Mouse (Mus musculus) adrenal gland, postnatal 36 days (tissue): Measurements from ENCODE around the gene Cd83. TPM values are rescaled to one million over a fixed set of nuclear protein-coding genes. Genes with fewer than 3 reads are reported as not detected.

Experiments
- DNase-seq, 2 experiments: peaks; one replicate each; pipeline ENCODE4 v3.0.0; 2021; ENCODE audit warnings: mixed read lengths in 1 of 2
- total RNA-seq, 2 experiments: library from RNA; stranded (reverse); gene quantifications; 2 replicates each; pipeline ENCODE4 v1.2.3; 2021

Cd83 gene
- total RNA-seq, 2 experiments from 2014 or later, result 3.2 to 4.0 TPM

DNA sequence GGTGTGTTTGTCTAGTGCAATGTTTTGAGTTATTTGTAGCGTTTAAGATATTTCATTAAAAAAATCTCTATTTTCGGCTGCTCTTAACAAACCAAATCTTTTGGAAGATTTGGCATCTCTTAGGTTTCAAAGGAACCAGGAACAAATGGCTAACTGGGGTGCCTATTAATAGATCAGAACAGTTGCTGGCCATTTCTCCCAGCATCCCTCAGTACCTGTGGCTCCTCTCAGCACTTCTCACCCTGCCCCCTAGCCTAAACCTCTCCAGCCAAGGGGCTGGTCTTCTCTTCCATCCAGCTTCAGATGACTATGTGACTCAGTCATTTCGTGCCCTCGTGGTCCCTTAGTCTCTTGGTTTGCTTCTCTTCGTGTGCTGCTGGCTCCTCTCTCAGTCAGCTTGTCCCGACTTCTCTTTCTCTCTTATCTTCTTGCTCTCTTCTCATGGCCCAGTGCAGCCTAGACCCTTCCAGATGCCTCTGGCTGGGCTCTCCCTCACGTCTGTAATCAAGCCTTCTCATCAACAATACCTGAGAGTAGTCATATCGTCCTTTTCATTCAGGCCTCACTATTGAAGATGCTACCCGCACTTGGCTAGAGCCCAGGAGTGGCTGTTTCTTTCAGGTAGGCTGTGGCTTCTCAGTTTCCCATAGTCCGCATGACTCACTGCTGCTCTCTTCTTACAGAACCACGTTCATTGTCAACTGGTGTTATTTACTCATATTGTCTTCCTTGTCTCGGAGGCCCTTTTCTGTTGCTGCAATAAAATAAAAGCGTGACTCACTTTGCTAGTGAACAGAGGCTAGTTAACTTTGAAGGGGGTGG, 9.8 kb upstream of the Cd83 start:
- no peak for DNase-seq

DNA sequence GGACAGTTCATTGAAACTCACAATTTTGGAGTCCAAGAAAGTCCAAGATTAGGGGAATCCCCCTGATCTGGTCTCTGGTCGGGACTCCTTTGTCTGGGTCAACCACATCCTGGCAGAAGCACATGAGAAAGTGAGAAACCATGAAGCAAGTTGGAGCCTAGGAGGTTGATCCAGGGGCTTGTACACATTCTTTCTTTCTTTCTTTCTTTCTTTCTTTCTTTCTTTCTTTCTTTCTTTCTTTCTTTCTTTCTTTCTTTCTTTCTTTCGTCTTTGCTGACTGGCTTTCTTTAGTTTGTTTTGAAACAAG, 9.2 kb upstream of the Cd83 start:
- no peak for DNase-seq

DNA sequence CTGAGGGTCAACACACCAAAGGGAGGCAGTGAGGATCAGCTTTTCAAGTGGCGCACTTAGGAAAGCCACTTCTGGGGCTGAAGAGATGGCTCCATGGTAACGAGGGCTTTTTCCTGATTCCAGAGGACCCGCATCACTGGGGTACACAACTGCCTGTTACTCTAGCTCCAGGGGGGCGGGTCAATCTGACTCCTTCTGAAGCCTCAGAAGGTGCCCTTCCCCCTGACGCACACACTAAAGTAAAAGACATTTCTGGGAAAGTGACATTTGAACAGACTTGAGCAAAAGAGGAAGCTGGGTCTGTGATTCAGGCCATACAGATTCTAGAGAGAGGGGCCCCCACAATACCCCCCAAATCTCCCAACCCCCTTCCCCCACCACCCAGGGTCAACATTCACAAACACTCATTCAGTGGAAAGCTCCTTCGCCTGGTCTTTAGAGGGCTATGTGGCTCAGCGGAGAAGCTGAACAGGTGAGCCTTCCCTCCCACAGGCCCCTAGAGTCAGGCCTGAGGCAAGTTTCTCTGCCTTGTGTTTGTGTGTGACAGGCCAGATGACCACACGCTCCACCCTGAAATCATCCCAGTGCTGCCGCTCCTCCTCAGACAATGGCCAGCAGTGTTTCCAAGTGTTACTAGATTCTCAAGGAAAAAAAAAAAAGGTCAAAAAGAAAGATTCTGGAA, 7.1 kb upstream of the Cd83 start:
- no peak for DNase-seq

DNA sequence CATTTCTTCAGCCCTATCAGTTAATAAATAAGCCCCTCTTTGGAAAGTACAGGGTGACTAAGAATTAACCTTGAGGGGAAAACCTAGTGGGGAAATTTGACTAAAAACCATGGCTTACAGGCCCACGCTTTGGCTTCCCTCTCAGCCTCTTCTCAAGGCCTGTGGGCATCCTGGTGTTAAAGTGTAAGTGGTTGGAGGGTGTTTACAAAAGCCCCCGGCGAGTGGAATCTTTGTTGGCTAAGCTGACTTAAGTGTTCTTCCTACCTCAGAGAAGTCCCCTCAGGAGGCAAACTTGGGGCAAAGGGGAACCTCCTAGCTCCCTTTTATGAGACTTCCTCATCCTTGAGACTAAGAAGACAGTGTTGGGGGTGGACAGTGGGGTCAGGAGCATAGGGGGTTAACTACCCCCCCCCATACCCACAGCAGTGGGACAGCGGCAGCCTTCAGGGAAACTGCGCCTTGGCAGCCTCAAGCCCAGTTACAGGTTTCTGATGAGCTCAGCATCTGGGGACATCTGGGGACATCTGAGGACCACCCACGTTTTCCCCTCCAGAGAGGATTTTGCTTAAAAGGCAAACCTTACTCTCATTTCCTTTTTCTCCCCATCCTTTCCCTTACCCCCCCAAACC, 6.4 kb upstream of the Cd83 start:
- no peak for DNase-seq

DNA sequence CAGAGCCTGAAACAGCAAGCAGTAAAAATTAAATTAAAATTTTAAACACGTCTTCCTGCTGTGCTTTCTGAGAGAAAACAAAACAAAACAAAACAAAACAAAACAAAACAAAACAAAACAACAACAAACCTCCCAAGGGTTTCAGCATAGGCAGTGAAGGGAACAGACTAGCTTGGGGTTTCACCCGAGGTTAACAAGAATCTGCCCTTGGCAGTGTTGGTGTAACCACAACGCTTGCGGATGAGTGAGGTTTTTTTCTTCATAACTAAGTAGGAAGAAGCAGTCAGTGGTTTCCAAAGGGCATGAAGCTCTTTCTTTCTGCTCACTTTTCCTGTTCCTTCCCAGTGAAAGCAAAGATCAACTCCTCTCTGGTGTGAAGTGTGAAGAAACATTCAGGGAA, 5.6 kb upstream of the Cd83 start:
- DNase-seq, result no peak

DNA sequence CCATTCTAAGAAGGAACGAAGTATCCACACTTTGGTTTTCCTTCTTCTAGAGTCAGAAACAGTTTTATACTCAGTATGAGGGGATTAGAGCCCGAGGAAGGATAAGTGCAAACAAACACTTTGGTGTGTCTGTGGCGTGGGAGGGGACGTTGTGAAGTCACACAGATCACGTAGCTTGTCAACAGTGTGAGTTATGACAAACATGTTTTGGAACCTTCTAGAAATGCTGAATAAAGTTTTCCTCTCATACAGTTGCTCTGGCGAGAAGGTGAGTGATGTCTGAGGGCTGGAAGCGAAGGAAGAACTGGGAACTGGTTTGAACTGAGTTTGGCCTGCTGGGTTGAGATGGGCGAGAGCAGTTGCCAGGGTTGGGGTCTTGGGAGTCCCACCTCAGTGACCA, 4.5 kb upstream of the Cd83 start:
- DNase-seq, result no peak

DNA sequence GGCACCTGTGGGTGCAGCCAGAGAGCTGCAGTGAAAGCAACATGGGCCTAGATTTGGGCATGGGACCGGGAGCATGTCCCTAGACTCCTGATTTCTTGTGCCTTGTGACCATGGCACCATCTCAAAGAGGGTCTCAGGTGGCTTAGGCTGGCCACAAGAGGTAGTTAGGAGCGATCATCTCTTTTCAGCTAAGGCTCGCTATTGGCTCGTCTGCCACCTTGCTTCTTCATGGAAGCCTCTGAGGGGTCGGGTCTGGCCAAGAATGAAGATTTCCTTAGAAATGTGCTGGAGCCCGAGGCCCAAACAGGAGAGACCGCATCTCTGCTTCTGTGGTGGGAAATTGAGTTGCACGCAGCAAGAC, 1.1 kb downstream of the Cd83 start:
- no peak for DNase-seq

DNA sequence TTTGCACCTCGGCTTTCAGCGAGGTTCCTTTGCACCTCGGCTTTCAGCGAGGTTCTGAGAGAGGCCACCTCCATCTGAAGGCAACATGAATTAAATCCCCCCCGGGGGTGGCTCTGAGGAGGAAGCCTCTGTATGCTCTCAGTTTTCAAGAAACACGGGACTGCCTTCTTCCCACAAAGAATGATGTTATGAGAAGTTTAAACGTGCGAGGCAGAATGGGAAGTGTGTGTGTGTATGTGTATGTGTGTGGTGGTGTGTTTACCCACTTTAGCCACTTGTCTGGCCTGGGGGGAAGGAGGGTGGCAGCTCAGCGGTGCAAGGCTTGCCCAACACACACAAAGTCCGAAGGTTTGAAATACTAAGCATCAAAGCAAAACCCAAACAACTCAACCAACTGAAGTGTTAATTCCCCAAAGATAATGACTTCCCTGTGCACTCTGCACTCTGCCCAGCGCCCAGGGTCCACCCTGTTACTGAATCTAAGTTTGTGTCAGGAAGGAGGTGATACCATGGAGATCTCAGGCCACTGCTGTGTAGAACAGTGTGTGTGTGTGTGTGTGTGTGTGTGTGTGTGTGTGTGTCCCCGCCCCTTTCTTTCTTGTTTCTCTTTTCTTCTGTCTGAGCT, 1.7 kb downstream of the Cd83 start:
- DNase-seq, result no peak

DNA sequence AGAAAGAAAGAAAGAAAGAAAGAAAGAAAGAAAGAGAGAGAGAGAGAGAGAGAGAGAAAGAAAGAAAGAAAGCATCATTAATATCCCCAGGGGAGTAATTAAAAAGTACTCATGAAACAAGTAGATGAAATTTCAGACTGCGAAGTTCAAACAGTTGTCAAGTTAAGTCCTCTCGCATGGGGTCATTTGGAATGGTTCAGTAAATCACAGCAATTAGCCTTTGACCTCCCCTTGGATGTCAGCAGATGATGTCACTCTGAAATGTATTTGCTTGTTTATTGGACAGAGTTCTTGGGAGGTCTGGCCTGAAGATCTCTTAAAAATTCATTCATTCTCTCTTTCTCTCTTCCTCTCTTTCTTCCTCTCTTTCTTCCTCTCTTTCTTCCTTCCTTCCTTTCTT, 2.7 kb downstream of the Cd83 start:
- no peak for DNase-seq

DNA sequence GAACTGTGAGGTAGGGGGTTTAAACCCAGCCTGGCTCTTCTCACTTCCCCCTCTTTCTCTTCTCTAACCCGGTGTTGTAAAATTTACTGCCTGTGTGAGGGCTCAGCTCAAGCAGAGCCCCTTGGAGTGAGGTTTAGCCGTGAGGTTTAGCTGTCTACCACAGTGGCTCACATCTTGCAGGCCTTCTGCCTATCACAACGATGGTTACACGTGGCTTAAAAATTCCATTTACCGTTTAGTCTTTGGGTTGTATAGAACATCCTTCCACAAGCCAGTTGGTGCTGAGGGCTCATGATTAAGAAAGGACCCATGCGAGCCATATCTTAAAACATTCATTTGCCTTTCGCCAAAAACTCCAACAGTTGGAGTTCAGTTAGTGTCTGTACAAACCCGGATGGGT, 3.5 kb downstream of the Cd83 start:
- no peak for DNase-seq

DNA sequence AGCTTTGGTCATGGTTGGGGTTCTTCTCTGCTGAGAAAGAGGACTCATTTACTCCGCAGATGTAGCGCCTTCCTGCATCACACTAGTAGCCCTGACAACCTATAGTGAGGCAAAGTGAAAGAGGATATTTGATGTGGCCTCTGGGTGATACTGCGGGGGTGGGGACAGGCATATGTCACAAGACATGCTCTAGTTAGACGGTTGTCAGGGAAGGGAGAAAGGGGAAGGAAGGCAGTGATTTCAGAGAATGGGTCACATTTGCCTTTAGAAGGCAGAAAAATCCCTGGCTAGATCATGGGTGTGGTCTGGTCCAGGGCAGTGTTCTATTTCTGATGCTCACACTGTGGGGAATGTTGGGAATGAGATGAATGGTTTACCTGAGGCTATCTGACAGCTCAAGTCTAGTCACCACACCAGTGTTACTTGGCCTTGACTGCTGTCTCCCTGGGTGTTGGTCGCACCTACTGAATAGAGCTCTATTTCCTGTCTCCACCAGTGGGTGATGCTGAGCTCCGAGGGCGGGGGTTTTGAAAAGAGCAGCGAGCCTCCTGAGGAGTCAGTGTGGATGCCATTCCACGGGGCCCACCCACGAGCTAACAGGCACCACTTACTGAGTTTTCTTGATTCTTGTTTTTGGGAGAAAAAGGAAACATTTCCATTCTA, 4.5 kb downstream of the Cd83 start:
- DNase-seq, result no peak

DNA sequence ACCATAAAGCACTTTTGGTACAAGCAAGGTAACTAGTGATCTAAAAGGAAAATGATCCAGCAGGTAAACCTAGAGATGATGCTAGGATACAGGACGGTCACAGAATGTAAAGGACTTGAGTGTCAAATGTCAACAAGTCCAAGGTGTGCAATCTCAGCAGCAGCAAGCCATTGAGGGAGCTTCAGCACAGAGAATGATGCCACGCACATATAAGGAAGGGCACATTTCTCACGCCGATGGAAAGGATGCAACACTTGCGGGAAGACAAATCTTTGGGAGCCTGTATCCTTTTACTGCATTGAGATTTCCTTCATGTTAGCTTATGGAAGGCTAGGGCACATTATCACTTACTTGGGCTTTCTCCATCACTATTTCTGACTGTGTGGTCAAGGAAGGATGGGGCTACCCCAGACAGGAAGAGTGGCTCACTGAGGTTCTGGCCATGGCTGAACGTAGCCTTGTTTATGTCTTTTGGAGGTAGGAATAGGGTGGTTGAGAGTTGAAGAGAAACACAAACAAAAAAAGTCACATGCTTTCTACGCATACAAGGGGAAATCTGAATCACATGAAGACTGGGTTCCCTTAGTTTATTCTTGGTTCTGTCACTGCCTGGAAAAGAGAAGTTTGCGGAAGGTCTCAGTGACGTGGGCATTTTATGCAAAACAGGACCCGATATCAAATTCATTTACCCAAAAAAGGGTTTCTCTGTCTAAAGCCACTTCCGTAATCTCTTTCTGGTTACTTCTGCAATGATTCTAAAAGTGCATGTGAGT, 5.8 kb downstream of the Cd83 start:
- DNase-seq, result no peak

DNA sequence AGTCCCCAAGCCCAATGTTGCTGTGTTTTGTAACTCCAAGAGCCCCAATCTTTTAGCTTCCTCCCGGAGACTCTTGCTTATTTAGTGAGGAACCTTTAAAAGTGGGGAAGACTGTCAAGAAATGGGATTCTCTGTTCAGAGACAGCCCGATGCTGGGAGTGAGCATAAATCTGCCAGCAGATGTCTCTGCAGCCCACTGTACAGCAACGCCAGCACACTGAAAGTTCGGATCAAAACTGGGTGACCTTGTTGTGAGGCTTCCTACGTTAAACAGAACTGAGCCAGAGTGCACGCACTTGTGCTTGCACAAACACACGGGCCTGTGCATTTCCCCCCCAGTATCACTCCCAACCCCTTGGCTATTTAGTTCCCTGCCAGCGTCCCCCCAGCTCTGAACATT, 10.8 kb downstream of the Cd83 start:
- DNase-seq, result peak; percentile 51 to 67

DNA sequence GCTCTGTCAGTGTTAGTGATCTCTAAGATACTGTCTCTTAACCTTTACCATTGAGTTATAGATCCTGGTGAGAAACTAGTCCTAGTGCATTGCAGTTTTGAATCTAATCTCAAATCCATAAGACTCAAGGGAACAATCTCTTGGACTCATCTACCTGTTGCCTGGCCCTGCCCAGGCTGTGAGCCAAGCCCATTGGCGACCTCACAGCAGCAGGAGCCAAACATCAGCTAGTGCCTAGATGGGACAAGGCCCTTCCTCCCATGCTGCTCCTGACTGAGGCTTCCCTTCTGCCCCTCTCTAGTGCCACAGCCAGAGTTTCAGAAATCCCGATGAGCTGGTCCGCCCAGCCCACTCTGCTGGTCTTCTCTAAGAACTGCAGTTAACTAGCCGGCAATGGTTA, 14.1 kb downstream of the Cd83 start:
- no peak for DNase-seq

DNA sequence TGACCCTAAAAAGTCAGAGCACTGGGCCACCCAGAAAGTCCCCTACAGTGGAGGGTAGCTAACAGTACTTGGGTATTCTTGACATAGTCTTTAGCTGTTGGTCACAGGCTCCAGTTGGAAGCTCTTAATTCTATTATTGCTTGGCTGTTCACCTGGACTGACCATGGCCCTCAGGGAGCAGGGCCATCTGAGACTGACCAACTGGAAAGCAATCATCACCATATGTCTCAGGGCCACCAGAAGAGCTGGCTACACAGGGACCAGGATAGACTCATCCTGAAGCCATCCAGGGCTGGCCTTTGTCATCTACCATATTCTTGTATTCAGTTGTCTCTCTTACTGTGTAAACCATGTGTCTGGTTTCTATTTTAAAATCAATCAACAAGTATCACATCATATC, 15.6 kb downstream of the Cd83 start:
- no peak for DNase-seq

DNA sequence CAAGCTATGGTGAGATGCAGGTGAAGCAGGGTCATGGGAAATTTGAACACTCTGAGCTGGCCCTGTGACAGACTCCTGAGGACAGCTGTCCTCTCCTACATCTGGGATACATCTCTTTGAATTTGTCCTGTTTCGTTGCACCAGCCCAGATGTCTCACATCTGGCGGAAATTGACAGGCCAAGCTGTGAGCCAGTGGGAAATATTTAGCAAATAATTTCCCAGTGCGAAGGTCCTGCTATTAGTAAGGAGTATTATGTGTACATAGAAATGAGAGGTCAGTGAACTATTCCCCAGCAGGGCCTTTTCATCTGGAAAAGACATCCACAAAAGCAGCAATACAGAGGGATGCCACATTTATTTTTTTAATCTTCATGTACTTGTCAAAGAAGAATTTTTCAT, 17.4 kb downstream of the Cd83 start:
- no peak for DNase-seq

DNA sequence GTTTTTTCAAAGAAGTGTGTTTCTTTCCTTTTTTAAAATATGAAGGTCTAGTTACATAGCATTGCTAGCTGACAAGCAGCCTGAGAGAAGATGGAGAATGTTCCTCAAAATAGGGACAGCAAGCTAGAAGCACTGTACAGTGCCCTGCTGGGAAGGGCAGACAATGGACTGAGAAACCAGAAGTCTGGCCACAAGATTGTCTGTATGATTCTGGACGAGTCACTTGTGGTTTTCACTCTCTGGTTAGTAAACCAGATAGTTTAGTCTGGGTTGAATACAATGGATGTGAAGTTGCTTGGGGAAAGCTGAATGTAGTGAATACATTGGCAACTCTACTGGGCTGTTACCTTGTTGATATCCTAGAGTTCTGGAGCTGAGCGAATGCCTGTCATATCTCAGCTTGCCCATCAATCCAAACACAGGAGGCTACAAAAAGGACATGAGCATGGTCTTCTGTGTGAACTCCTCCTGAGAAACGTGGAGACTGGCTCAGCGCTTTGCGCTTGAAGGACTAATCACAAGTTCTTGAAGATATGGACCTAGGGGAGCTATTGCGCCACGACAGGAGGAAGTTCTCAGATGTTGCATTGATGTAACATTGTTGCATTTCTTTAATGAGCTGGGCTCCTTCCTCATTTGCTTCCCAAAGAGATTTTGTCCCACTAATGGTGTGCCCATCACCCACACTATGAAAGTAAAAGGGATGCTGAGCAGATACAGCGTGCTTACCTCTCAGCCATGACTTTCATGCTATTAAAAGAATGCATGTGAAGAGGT, 18.0 kb downstream of the Cd83 start:
- DNase-seq, result no peak

DNA sequence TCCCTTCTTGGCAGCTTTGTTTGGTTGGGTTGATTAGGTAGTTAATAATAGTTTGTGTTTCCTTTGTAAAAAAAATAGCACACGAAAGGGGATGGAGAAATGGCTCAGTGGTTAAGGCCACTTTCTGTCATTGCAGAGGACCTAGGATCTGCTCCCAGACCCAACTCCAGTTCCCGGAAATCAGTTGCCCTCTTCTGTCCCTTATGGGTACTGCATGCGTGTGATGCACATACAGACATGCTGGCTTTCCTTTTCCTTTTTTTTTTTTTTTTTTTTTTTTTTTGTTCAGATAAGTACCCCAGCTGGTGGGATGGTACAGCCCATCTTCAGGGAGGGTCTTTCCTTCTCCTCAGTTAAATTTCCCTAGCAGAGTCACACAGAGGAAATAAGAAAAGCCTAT, 20.1 kb downstream of the Cd83 start:
- no peak for DNase-seq

DNA sequence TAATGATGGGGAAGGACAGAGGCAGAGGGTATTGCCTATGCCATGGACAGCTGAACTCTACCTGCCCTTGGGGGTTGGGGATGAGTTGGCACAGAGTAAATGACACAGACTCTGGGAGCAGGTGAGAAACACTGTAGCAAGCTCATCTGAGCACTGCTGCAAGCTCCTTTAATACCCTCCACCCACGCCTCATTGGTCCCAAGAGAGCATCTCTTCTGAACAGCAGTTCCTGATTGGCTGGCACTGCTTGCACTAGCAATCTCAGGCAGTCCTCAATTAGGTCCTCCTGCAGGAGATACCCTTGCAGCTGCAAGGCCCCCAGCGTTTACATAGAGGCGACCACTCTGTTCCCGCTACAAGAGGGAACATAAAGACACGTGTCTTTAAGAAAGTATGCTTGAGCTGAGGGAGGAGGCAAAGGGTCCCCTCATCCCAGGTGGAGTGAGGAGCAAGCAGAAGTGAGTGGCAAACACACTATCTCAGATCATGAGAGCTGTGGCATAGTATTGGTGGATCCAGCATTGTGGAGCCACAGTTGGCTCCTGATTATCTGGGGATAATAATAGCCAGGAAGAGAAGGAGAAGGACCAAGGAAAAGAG, 20.7 kb downstream of the Cd83 start:
- no peak for DNase-seq

DNA sequence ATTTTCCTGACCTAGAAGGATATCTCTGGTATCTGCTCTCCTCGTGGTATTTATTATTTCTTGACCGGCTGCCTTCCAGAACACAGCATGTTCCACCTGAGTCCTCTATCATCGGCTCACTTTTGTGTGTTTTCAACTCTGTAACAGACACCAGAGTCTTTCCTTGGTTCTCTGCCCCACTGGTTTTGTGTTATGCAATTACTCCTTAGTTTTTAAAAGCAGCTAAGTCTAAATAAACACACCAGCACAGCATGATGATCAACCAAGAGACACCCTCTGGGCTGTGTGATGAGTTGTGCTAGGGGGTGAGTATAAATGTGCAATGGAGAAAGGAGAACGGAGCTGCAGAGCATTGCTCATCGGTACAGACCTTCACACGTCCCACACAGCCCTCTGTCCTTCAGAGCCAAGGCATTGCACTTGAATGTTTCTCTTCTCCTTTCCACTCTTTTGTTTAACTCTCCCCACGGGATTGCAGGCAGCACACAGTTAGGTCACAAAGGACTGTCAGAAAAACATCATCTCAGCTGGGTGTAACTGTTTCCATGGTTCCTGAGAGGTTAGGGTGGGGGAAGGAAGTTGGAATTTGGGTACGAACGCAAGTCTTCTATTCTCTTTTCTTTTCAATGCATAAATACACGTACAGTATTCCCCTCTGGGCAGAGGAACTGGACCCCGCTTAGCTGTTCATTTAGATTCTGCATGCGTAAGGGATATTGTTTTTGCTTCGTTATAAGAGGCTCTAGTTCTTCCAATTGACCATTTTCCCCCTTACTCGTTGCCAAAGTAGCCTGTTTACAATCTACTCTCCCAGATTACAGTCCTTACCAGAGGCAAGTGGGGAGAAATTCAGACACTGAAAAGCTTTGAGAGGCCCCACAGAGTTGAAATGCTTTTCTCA, 22.0 kb downstream of the Cd83 start:
- no peak for DNase-seq
